Mouse (Mus musculus): ENCODE results near the gene Anxa7. TPM values are rescaled to one million over a fixed set of nuclear protein-coding genes. Genes with fewer than 3 reads are reported as not detected.

Anxa7 gene
- total and polyA plus RNA-seq, 3 experiments: 44.8 to 70.3 TPM; not detected in 1

DNA sequence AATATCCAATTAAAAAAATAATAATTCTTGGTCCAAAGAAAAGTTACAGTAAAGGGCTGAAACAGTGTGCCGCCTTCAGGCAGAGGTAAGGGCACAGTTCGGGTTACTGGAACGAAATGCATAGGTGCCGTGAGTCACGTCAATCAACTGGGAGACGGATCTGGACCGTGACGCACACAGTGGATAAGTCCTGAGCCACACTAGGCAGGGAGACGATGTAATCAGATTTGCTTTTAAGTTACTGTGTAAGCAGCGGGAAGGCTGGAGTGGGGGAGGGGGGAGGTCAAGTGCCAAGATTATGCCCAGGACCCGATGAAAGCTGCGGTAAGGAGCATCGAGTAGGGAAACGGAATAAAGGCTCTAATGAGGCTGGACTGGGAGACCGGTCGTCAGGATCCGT is 37.7 kb downstream of the Anxa7 start:
- Histone ChIP-seq H3K4me1 (ENCODE audit: control insufficient read depth in 1 of 2, insufficient read depth in 2 of 2, low read length in 2 of 2) (no peaks in the 10 kb centered on the region), H3K27ac (ENCODE audit: control insufficient read depth, low read depth, low read length) (no peak overlapping the region), H3K79me2 (ENCODE audit: control insufficient read depth, insufficient read depth, low read length, poor library complexity) (no peaks in the 10 kb centered on the region), H3K9ac (ENCODE audit: control insufficient read depth, low read depth, low read length, poor library complexity, severe bottlenecking) (no peak overlapping the region), H3K9me3 (replicated peaks; ENCODE audit: insufficient read depth, low read length) (no peaks in the 10 kb centered on the region), H3K27me3 (ENCODE audit: control insufficient read depth in 1 of 2, insufficient read depth in 2 of 2, low read length in 2 of 2) (no peaks in the 10 kb centered on the region), H3K36me3 (ENCODE audit: control insufficient read depth in 1 of 2, insufficient read depth in 2 of 2, low read length in 2 of 2) (no peaks in the 10 kb centered on the region), H3K4me3 (ENCODE audit: control insufficient read depth in 1 of 2, insufficient read depth in 1 of 2, low read depth in 2 of 2, low read length in 2 of 2) (no peak overlapping the region)
- TF ChIP-seq ZNF384 (IDR thresholded peaks at IDR 0.05; ENCODE audit: low read depth, low read length) (no peak), MXI1 (IDR thresholded peaks at IDR 0.05; ENCODE audit: low read depth, low read length) (no peak), NELFE (IDR thresholded peaks at IDR 0.05; ENCODE audit: low read depth, low read length) (no peak), TCF12 (IDR thresholded peaks at IDR 0.05; ENCODE audit: low read depth, low read length) (no peak), KAT2A (conservative IDR thresholded peaks at IDR 0.05; ENCODE audit: low read depth, low read length) (no peak), ZKSCAN1 (IDR thresholded peaks at IDR 0.05; ENCODE audit: low read depth, low read length) (no peak), EP300 (IDR thresholded peaks at IDR 0.05; ENCODE audit: low read depth in 1 of 2, low read length in 2 of 2) (no peak), MYC (IDR thresholded peaks at IDR 0.05; ENCODE audit: low read depth, low read length) (no peak), MAFK (IDR thresholded peaks at IDR 0.05; ENCODE audit: borderline replicate concordance, low read depth, low read length) (no peak), RCOR1 (IDR thresholded peaks at IDR 0.05; ENCODE audit: low read depth, low read length) (no peak), ZMIZ1 (IDR thresholded peaks at IDR 0.05; ENCODE audit: low read depth, low read length) (no peak), POLR2AphosphoS2 (IDR thresholded peaks at IDR 0.05; ENCODE audit: low read length) (no peak), USF2 (IDR thresholded peaks at IDR 0.05; ENCODE audit: borderline replicate concordance in 1 of 2, insufficient read depth in 1 of 2, low read depth in 1 of 2, low read length in 2 of 2) (no peak)
- no peak for DNase-seq (ENCODE audit: low read depth, low spot score)

DNA sequence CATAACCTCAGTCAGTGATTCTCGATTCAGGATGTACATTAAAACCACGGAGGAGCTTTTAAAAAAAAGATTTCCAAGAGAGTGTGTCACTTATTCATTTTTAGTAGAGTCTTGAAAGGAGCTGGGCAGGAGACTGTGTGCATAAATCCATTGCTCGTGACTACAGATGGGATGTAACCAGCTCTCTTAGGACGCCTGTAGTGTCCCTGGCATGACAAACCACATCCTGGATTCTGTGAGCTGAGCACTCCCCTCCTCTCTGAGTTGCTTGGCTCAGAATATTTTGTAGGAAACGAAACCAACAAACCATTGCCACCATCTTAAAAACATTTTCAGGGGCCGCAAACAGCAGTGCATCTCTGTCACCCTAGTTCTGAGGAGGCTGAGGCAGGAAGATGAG is 43.0 kb downstream of the Anxa7 start:
- Histone ChIP-seq H3K79me2 (ENCODE audit: control insufficient read depth, insufficient read depth, low read length, poor library complexity) (no peaks in the 10 kb centered on the region), H3K27me3 (ENCODE audit: control insufficient read depth in 1 of 2, insufficient read depth in 2 of 2, low read length in 2 of 2) (no peaks in the 10 kb centered on the region), H3K36me3 (ENCODE audit: control insufficient read depth in 1 of 2, insufficient read depth in 2 of 2, low read length in 2 of 2) (no peaks in the 10 kb centered on the region), H3K9me3 (replicated peaks; ENCODE audit: insufficient read depth, low read length) (no peaks in the 10 kb centered on the region), H3K4me3 (ENCODE audit: control insufficient read depth in 1 of 2, insufficient read depth in 1 of 2, low read depth in 2 of 2, low read length in 2 of 2) (no peak overlapping the region), H3K9ac (ENCODE audit: control insufficient read depth, low read depth, low read length, poor library complexity, severe bottlenecking) (no peak overlapping the region), H3K27ac (ENCODE audit: control insufficient read depth, low read depth, low read length) (no peak overlapping the region), H3K4me1 (ENCODE audit: control insufficient read depth in 1 of 2, insufficient read depth in 2 of 2, low read length in 2 of 2) (no peaks in the 10 kb centered on the region)
- no peak for DNase-seq (ENCODE audit: low read depth, low spot score)
- no peak for TF ChIP-seq MAZ (IDR thresholded peaks at IDR 0.05; ENCODE audit: low read depth, low read length)

DNA sequence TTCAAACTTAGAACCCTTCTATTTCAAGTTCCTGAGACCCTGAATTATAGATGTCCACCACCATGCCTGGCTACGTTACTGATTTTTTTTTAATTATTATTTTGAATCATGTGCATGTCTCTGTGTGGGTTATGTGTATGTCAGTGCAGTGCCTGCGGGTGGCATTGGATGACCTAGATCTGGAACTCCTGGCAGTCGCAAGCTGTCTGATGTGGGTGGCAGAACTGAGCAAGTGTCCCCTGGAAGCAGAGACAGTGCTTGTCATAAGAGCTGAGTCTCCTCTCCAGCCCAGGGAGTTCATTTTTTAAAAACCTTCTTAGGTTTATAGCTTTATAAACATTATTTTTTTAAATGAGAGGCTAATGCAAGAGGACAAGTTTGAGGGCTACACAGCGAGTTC is 47.5 kb downstream of the Anxa7 start:
- Histone ChIP-seq H3K27me3 (ENCODE audit: control insufficient read depth in 1 of 2, insufficient read depth in 2 of 2, low read length in 2 of 2) (no peaks in the 10 kb centered on the region), H3K27ac (ENCODE audit: control insufficient read depth, low read depth, low read length) (no peak overlapping the region), H3K9ac (ENCODE audit: control insufficient read depth, low read depth, low read length, poor library complexity, severe bottlenecking) (no peak overlapping the region), H3K79me2 (ENCODE audit: control insufficient read depth, insufficient read depth, low read length, poor library complexity) (no peaks in the 10 kb centered on the region), H3K9me3 (replicated peaks; ENCODE audit: insufficient read depth, low read length) (no peaks in the 10 kb centered on the region), H3K4me1 (ENCODE audit: control insufficient read depth in 1 of 2, insufficient read depth in 2 of 2, low read length in 2 of 2) (no peaks in the 10 kb centered on the region), H3K36me3 (ENCODE audit: control insufficient read depth in 1 of 2, insufficient read depth in 2 of 2, low read length in 2 of 2) (no peaks in the 10 kb centered on the region), H3K4me3 (ENCODE audit: control insufficient read depth in 1 of 2, insufficient read depth in 1 of 2, low read depth in 2 of 2, low read length in 2 of 2) (no peak overlapping the region)
- TF ChIP-seq POLR2A (IDR thresholded peaks at IDR 0.05; ENCODE audit: control insufficient read depth in 1 of 2, insufficient read depth in 1 of 2, low read depth in 1 of 2, low read length in 2 of 2, poor library complexity in 1 of 2) (no peak), GABPA (IDR thresholded peaks at IDR 0.05; ENCODE audit: low read depth, low read length) (no peak), SIN3A (IDR thresholded peaks at IDR 0.05; ENCODE audit: low read length) (no peak), NELFE (IDR thresholded peaks at IDR 0.05; ENCODE audit: low read depth, low read length) (no peak), GATA1 (IDR thresholded peaks at IDR 0.05; ENCODE audit: low read depth, low read length) (no peak)
- no peak for DNase-seq (ENCODE audit: low read depth, low spot score)
